Mouse (Mus musculus): ENCODE results near the gene Rin3. TPM values are rescaled to one million over a fixed set of nuclear protein-coding genes. Genes with fewer than 3 reads are reported as not detected.
A peak's percentile ranks its signal among the peaks of the same experiment; 100 is the strongest.

The Rin3 gene
- polyA plus RNA-seq, 1 experiment from 2014 or later = 17.7 TPM

GRCm38 (mm10) chr12:102261933-102262396 is 20.9 kb upstream of the Rin3 start:
- H3K9ac ChIP-seq (replicated peaks; ENCODE audit: low read depth) = no peak overlapping the region
- ATAC-seq = peak; percentile 73
- no peak for TF ChIP-seq CTCF (IDR thresholded peaks at IDR 0.05)
- peak; percentile 58 for TF ChIP-seq EP300 (IDR thresholded peaks at IDR 0.05)

GRCm38 (mm10) chr12:102262809-102263208 is 20.0 kb upstream of the Rin3 start:
- Histone ChIP-seq H3K27ac (ENCODE audit: low read length) (peak overlapping the region; percentile 51), H3K36me3 (ENCODE audit: insufficient read depth, low read length) (no peaks in the 10 kb centered on the region), H3K9ac (replicated peaks; ENCODE audit: low read depth) (no peak overlapping the region), H3K4me3 (ENCODE audit: low read depth, low read length) (no peak overlapping the region), H3K4me2 (replicated peaks; ENCODE audit: low read depth, low read length) (no peak overlapping the region), H3K4me1 (ENCODE audit: insufficient read depth, low read depth, low read length) (peaks cover 18% of the 10 kb centered on the region), H3K27me3 (replicated peaks; ENCODE audit: insufficient read depth, low read length) (no peaks in the 10 kb centered on the region), H3K9me3 (ENCODE audit: low read length) (no peaks in the 10 kb centered on the region)
- 72% methylated on average over 2 of the region's 2 CpGs for WGBS
- ATAC-seq = peak; percentile 72
- TF ChIP-seq CTCF (IDR thresholded peaks at IDR 0.05) = no peak
- TF ChIP-seq EP300 (IDR thresholded peaks at IDR 0.05) = peak; percentile 90
- DNase-seq (ENCODE audit: low spot score) = peak; percentile 46

More at GRCm38 (mm10) chr12:102261933-102262396, 20.9 kb upstream of the Rin3 start:
- 11% methylated on average over 8 of the region's 8 CpGs for WGBS
- no peak overlapping the region for H3K4me3 ChIP-seq (ENCODE audit: low read depth, low read length)
- peaks cover 18% of the 10 kb centered on the region for H3K4me1 ChIP-seq (ENCODE audit: insufficient read depth, low read depth, low read length)
- peak; percentile 81 for DNase-seq (ENCODE audit: low spot score)
- no peaks in the 10 kb centered on the region for H3K9me3 ChIP-seq (ENCODE audit: low read length)
- no peaks in the 10 kb centered on the region for H3K36me3 ChIP-seq (ENCODE audit: insufficient read depth, low read length)
- no peaks in the 10 kb centered on the region for H3K27me3 ChIP-seq (replicated peaks; ENCODE audit: insufficient read depth, low read length)
- H3K27ac ChIP-seq (ENCODE audit: low read length) = peak overlapping the region; percentile 51
- H3K4me2 ChIP-seq (replicated peaks; ENCODE audit: low read depth, low read length) = no peak overlapping the region

GRCm38 (mm10) chr12:102263249-102263648 is 19.6 kb upstream of the Rin3 start:
- no peak overlapping the region for H3K4me3 ChIP-seq (ENCODE audit: low read depth, low read length)
- peak overlapping the region; percentile 51; the same call in 1 of the 2 replicates for H3K27ac ChIP-seq (ENCODE audit: low read length)
- H3K36me3 ChIP-seq (ENCODE audit: insufficient read depth, low read length) = no peaks in the 10 kb centered on the region
- no peak for TF ChIP-seq CTCF (IDR thresholded peaks at IDR 0.05)
- ATAC-seq = no peak
- no peak overlapping the region for H3K4me2 ChIP-seq (replicated peaks; ENCODE audit: low read depth, low read length)
- no peak overlapping the region for H3K9ac ChIP-seq (replicated peaks; ENCODE audit: low read depth)
- H3K9me3 ChIP-seq (ENCODE audit: low read length) = no peaks in the 10 kb centered on the region
- peak; percentile 58 for DNase-seq (ENCODE audit: low spot score)
- H3K4me1 ChIP-seq (ENCODE audit: insufficient read depth, low read depth, low read length) = peaks cover 18% of the 10 kb centered on the region
- no peaks in the 10 kb centered on the region for H3K27me3 ChIP-seq (replicated peaks; ENCODE audit: insufficient read depth, low read length)

GRCm38 (mm10) chr12:102266433-102266832 is 16.4 kb upstream of the Rin3 start:
- no peaks in the 10 kb centered on the region for H3K36me3 ChIP-seq (ENCODE audit: insufficient read depth, low read length)
- no peak for DNase-seq (ENCODE audit: low spot score)
- H3K4me1 ChIP-seq (ENCODE audit: insufficient read depth, low read depth, low read length) = peaks cover 18% of the 10 kb centered on the region

GRCm38 (mm10) chr12:102269144-102269543 is 13.7 kb upstream of the Rin3 start:
- no peak for ATAC-seq
- H3K36me3 ChIP-seq (ENCODE audit: insufficient read depth, low read length) = no peaks in the 10 kb centered on the region
- 71% methylated on average over 2 of the region's 2 CpGs for WGBS

More at GRCm38 (mm10) chr12:102266433-102266832, 16.4 kb upstream of the Rin3 start:
- no peak overlapping the region for H3K4me3 ChIP-seq (ENCODE audit: low read depth, low read length)
- no peaks in the 10 kb centered on the region for H3K27me3 ChIP-seq (replicated peaks; ENCODE audit: insufficient read depth, low read length)
- no peak for ATAC-seq
- TF ChIP-seq EP300 (IDR thresholded peaks at IDR 0.05) (no peak), CTCF (IDR thresholded peaks at IDR 0.05) (no peak)
- no peak overlapping the region for H3K4me2 ChIP-seq (replicated peaks; ENCODE audit: low read depth, low read length)
- no peaks in the 10 kb centered on the region for H3K9me3 ChIP-seq (ENCODE audit: low read length)
- no peak overlapping the region for H3K9ac ChIP-seq (replicated peaks; ENCODE audit: low read depth)
- WGBS = 83% methylated on average over 8 of the region's 8 CpGs
- H3K27ac ChIP-seq (ENCODE audit: low read length) = no peak overlapping the region

GRCm38 (mm10) chr12:102270776-102271405 is 12.0 kb upstream of the Rin3 start:
- Histone ChIP-seq H3K4me3 (ENCODE audit: low read depth, low read length) (no peak overlapping the region), H3K36me3 (ENCODE audit: insufficient read depth, low read length) (no peaks in the 10 kb centered on the region), H3K9ac (replicated peaks; ENCODE audit: low read depth) (no peak overlapping the region), H3K9me3 (ENCODE audit: low read length) (no peaks in the 10 kb centered on the region), H3K4me1 (ENCODE audit: insufficient read depth, low read depth, low read length) (no peaks in the 10 kb centered on the region), H3K27me3 (replicated peaks; ENCODE audit: insufficient read depth, low read length) (no peaks in the 10 kb centered on the region), H3K4me2 (replicated peaks; ENCODE audit: low read depth, low read length) (no peak overlapping the region), H3K27ac (ENCODE audit: low read length) (no peak overlapping the region)
- 79% methylated on average over 6 of the region's 6 CpGs for WGBS
- DNase-seq (ENCODE audit: low spot score) (no peak), ATAC-seq (no peak)
- TF ChIP-seq EP300 (IDR thresholded peaks at IDR 0.05) (no peak), CTCF (IDR thresholded peaks at IDR 0.05) (no peak)

More at GRCm38 (mm10) chr12:102269144-102269543, 13.7 kb upstream of the Rin3 start:
- H3K9ac ChIP-seq (replicated peaks; ENCODE audit: low read depth) = no peak overlapping the region
- no peak overlapping the region for H3K4me3 ChIP-seq (ENCODE audit: low read depth, low read length)
- no peaks in the 10 kb centered on the region for H3K27me3 ChIP-seq (replicated peaks; ENCODE audit: insufficient read depth, low read length)
- H3K27ac ChIP-seq (ENCODE audit: low read length) = no peak overlapping the region
- H3K4me1 ChIP-seq (ENCODE audit: insufficient read depth, low read depth, low read length) = no peaks in the 10 kb centered on the region
- TF ChIP-seq EP300 (IDR thresholded peaks at IDR 0.05) (no peak), CTCF (IDR thresholded peaks at IDR 0.05) (no peak)
- H3K4me2 ChIP-seq (replicated peaks; ENCODE audit: low read depth, low read length) = no peak overlapping the region
- H3K9me3 ChIP-seq (ENCODE audit: low read length) = no peaks in the 10 kb centered on the region
- DNase-seq (ENCODE audit: low spot score) = no peak

Measured in lung, postnatal 0 days (tissue).